Mouse (Mus musculus) layer of hippocampus, postnatal 25 days (tissue): ENCODE measurements around the gene Abhd17c. TPM values are rescaled to one million over a fixed set of nuclear protein-coding genes. Genes with fewer than 3 reads are reported as not detected.

Experiments used
- DNase-seq, 2 experiments: peaks; one replicate each; pipeline ENCODE4 v3.0.0; 2022; ENCODE audit warnings: mixed read lengths in 2 of 2, low spot score in 1 of 2; ENCODE audit errors: extremely low spot score in 1 of 2
- total RNA-seq, 2 experiments: library from RNA; stranded (reverse); gene quantifications; 2 replicates each; pipeline ENCODE4 v1.2.3; 2021

Abhd17c gene
- total RNA-seq, 2 experiments from 2014 or later: 58.4 to 59.9 TPM

- DNase-seq: no peak
Measured at GRCm38 (mm10) chr7:84120142-84120760, 31.4 kb downstream of the Abhd17c start.

DNA sequence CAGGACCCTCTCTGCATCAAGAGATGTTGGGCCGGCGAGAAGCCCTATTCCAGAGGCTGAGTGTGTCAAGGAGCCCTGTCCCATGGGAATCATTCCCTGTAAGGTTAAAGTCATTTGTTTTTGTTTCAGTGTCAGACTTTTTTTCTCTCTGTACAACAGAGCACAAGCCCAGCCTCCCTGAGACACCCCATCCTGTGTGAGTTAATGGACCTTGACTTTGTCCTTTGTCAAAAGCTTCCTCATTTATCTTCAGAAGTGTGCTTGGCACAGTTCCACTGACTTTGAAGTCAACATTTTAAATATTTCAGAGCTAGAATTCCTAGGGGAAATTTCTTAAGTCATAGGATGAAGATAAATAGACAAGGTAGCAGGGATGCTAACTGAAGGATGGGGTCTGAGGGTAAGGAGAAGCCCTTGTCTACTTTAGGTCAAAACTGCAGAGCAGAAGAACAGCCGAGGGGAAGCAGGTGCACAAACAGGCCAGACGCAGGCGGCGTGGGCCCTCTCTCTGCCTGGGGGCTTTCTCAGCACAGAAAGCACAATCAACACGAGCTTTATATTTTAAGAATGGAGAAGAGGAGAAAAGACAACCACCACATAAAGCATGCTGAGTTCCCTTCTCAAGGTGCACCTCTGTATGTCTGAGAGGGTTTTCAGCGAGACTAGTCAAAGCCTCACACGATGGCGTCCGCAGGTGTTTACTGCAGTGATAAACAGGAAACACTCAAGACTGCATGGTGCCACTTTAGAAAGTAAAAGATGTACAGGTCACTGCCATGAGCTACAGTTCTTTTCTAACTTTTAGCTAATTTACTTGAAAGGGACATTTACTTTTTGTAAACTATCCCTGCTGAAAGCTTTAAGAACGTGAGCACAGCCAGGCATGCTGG lies 32.2 kb downstream of the Abhd17c start:
- no peak for DNase-seq

DNA sequence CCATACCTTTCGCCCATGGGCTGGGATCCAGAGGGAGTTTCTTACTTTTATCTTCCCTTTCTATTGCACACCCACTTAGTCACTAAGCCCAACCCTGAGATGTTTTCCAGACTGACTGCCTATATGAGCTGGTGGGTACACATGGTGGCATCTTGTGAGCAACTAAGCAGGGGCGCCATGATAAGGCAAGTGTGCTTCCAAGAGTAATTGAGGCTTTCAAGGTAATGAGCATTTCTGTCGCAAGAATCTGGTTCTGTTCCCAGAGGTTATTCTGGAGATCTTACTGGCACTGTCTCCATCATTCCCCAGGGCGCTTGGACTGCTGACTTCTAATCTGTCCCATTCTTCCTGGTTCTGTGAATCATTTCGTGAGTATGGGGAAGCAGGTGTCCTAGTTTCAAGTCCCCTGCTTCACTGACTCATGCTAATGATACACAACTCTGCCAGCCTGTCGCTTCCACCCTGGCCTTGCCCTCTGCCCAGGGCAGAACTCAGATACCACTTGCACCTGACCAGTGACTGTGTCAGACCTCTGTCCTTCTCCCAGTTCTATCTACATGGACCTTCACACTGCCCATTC lies 34.1 kb downstream of the Abhd17c start:
- no peak for DNase-seq

- no peak for DNase-seq
Measured at GRCm38 (mm10) chr7:84116621-84117542, 34.8 kb downstream of the Abhd17c start.

GRCm38 (mm10) chr7:84115385-84115784 lies 36.3 kb downstream of the Abhd17c start:
- DNase-seq: no peak

DNA sequence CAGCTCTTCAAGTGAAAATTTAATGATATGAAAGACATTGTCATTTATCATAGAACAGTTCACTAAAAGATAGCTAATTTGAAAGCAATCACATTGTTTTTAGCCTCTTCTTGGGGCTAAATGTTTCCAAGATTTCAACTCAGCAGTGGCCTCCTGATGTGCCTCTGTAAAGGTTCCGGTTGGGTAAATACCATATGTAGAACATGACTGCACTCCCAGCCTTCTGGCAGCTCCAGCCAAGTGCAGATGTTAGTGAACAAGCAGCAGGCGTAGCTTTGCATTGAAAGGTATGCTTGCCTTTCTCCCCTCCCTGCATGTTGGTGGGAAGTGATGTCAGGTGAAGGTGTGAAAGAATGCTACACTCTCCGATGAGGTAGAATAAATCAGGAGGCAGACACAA lies 36.9 kb downstream of the Abhd17c start:
- DNase-seq: no peak

GRCm38 (mm10) chr7:84113035-84113390 lies 38.7 kb downstream of the Abhd17c start:
- no peak for DNase-seq

GRCm38 (mm10) chr7:84112351-84113034 lies 39.2 kb downstream of the Abhd17c start:
- no peak for DNase-seq

DNA sequence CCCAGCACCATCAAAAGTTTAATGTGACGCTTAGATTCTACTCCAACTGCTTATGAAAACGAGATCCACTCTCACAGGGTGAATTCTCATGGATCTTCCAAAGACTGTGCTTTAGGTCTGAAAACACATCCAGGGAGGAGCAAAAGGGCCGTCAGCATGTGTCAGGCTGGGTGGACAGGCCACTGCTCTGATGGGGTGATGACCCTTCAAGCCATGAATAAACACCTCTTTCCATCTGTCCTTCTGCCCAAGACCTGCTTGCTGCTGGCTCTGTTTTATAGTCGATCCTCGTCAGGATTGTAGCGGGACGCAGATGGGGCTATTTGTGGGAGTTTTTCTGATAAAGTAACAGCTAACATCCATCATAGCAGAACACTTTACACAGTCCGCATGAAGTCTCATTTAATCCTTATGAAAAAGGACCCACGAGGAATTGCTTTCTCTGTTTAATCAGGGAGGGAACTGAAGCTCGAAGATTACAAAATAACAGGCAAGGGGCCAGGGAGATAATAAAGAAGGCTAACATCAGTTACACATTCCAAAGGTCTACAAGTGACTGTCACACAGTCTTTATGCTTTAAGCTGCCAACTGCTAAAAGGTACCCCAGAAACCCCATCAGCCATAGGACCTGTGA lies 39.9 kb downstream of the Abhd17c start:
- DNase-seq: no peak

- DNase-seq: no peak
Measured at GRCm38 (mm10) chr7:84106942-84107341, 44.8 kb downstream of the Abhd17c start.

DNA sequence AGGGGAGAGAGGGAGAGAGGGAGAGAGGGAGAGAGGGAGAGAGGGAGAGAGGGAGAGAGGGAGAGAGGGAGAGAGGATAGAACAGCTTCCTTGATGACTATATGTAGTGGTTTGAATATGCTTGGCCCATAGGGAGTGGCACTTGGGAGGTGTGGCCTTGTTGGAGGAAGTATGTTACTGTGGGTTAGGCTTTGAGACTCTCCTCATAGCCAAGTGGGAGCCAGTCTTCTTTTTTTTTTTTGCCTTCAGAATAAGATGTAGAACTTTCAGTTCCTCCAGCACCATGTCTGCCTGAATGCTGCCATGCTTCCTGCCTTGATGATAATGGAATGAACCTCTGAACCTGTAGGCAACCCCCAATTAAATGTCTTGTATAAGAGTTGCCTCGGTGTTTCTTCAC lies 49.1 kb downstream of the Abhd17c start:
- no peak for DNase-seq

DNA sequence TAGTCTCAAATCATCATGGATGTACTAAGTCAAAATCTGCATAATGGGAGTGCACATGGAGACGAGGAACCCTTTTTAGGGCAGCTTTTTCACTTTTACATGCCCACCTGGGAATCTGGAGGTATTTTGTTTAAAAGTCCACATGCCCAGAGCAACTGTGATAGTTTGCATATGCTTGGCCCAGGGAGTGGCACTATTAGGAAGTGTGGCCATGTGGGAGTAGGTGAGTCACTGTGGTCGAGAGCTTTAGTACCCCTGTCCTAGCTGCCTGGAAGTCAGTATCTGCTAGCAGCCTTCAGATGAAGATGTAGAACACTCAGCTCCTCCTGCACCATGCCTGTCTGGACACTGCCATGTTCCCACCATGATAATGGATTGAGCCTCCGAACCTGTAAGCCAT lies 51.0 kb downstream of the Abhd17c start:
- no peak for DNase-seq

GRCm38 (mm10) chr7:84098098-84098497 lies 53.6 kb downstream of the Abhd17c start:
- DNase-seq: no peak

DNA sequence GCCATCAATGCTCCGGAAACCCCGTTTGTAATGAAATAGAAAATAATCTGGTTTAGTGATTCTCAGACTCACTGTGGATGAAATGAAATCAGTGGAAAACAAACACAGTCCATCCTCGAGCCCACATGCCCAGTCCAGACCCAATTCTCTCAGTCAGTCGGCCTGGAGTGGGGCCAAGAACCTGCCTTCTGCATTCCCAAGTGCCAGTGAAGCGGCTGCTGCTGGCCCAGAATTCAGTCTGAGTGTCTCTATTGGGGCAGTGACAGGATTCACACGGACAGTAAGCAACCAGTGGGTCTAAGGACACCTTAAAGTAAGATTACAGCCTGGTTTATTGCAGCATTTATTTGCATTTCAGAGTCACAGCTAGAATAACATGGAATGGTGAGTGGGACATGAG lies 55.2 kb downstream of the Abhd17c start:
- DNase-seq: peak in 1 of 2 experiments; percentile 45

DNA sequence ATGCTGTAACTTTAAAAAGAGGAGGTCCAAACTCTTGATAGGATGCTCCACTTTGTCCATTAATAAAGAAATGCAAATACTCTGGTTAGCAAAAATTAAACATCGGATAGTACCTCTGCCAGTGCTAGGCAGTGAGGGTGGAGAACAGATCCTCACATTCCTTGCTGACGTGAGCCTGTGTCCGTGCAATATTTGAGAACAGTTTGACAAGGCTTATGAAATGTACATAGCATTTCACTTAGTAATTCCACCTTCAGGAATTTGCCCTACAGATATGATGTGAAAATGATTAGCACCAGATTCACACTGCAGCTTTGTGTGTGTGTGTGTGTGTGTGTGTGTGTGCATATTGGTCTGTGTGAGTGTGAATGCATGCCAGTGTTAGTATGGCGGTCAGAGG lies 60.9 kb downstream of the Abhd17c start:
- DNase-seq: no peak

GRCm38 (mm10) chr7:84089777-84090176 lies 61.9 kb downstream of the Abhd17c start:
- DNase-seq: no peak

GRCm38 (mm10) chr7:84088971-84089370 lies 62.7 kb downstream of the Abhd17c start:
- DNase-seq: peak; percentile 31 to 82

DNA sequence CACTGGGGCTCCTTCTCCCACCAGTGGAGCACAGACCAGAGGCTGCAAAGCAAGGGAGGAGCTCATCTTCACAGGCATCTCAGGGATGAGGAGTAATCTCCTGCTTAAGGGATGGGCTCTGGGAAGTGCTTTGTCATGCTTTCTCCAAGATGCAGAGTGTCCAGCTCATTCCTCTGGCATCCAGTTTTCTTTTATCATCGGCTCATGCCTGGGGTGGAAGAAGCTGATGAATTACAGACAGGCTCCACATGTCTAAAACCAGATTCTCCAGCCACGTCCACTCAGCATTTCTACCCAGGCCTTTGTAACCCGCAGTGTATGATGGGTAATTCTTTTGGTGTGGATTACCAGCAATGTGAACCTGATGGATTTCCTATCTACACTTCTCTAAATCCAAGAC lies 63.5 kb downstream of the Abhd17c start:
- DNase-seq: no peak

GRCm38 (mm10) chr7:84086039-84086829 lies 65.5 kb downstream of the Abhd17c start, which contains the start of gene Cemip:
Gene Cemip (minus strand): TSS chr7:84086502.
- DNase-seq: peak; percentile 86 to 89
